Mouse (Mus musculus) bone marrow macrophage, adult 2 months (primary cell): ENCODE results near the gene Tmbim6.
A peak's percentile ranks its signal among the peaks of the same experiment; 100 is the strongest.

Experiments used
- CTCF ChIP-seq: IDR thresholded peaks from 2 replicates; pipeline ENCODE4 v1.5.1; 2012; ENCODE audit warnings: low read depth, mild to moderate bottlenecking, low read length, moderate library complexity
- POLR2A ChIP-seq: IDR thresholded peaks from 2 replicates; pipeline ENCODE4 v1.6.1; 2012; ENCODE audit warnings: mild to moderate bottlenecking, low read depth, low read length, borderline replicate concordance

- TF ChIP-seq CTCF (no peak), POLR2A (peak; percentile 45; the same call in 1 of the 2 replicates)
Observed at GRCm38 (mm10) chr15:99392486-99393385, at the start of gene Tmbim6.
